Mouse (Mus musculus): Measurements from ENCODE around the gene Smco4. TPM values are rescaled to one million over a fixed set of nuclear protein-coding genes. Genes with fewer than 3 reads are reported as not detected.

Smco4 gene
- polyA plus RNA-seq, 1 experiment from 2014 or later, result 3.7 TPM

- no peaks in the 10 kb centered on the region for H3K27me3 ChIP-seq (ENCODE audit: control insufficient read depth, insufficient read depth, low read length)
- no peak for ATAC-seq (ENCODE audit: low FRiP score)
- peak; percentile 47 for DNase-seq (ENCODE audit: low spot score, missing footprints)
- H3K27ac ChIP-seq (ENCODE audit: low read depth, low read length), result no peak overlapping the region
- H3K9me3 ChIP-seq (ENCODE audit: control insufficient read depth, low read length), result no peaks in the 10 kb centered on the region
- no peak overlapping the region for H3K4me2 ChIP-seq
- no peak overlapping the region for H3K4me3 ChIP-seq (ENCODE audit: low read depth, low read length)
- H3K4me1 ChIP-seq (ENCODE audit: control insufficient read depth, insufficient read depth, low read length), result no peaks in the 10 kb centered on the region
- 83% methylated on average over 10 of the region's 10 CpGs for WGBS
- no peaks in the 10 kb centered on the region; the same call in 1 of the 2 replicates for H3K36me3 ChIP-seq (ENCODE audit: control insufficient read depth, insufficient read depth, low read length)
- H3K9ac ChIP-seq (ENCODE audit: low read length), result no peak overlapping the region
Measured at GRCm38 (mm10) chr9:15503307-15503706, 10.1 kb downstream of the Smco4 start.

- DNase-seq (ENCODE audit: low spot score, missing footprints) (peak; percentile 82), ATAC-seq (ENCODE audit: low FRiP score) (no peak)
- H3K27me3 ChIP-seq (ENCODE audit: control insufficient read depth, insufficient read depth, low read length), result no peaks in the 10 kb centered on the region
- 64% methylated on average over 6 of the region's 6 CpGs for WGBS
- no peak overlapping the region for H3K4me2 ChIP-seq
- H3K4me3 ChIP-seq (ENCODE audit: low read depth, low read length), result no peak overlapping the region
- H3K36me3 ChIP-seq (ENCODE audit: control insufficient read depth, insufficient read depth, low read length), result no peaks in the 10 kb centered on the region; the same call in 1 of the 2 replicates
- H3K4me1 ChIP-seq (ENCODE audit: control insufficient read depth, insufficient read depth, low read length), result no peaks in the 10 kb centered on the region
- no peaks in the 10 kb centered on the region for H3K9me3 ChIP-seq (ENCODE audit: control insufficient read depth, low read length)
- H3K9ac ChIP-seq (ENCODE audit: low read length), result no peak overlapping the region
- no peak overlapping the region for H3K27ac ChIP-seq (ENCODE audit: low read depth, low read length)
Measured at GRCm38 (mm10) chr9:15503827-15504226, 10.6 kb downstream of the Smco4 start.

GRCm38 (mm10) chr9:15505288-15505687 is 12.1 kb downstream of the Smco4 start:
- Histone ChIP-seq H3K9ac (ENCODE audit: low read length) (no peak overlapping the region), H3K9me3 (ENCODE audit: control insufficient read depth, low read length) (no peaks in the 10 kb centered on the region), H3K27ac (ENCODE audit: low read depth, low read length) (no peak overlapping the region), H3K4me2 (no peak overlapping the region), H3K4me3 (ENCODE audit: low read depth, low read length) (no peak overlapping the region), H3K4me1 (ENCODE audit: control insufficient read depth, insufficient read depth, low read length) (no peaks in the 10 kb centered on the region), H3K27me3 (ENCODE audit: control insufficient read depth, insufficient read depth, low read length) (no peaks in the 10 kb centered on the region), H3K36me3 (ENCODE audit: control insufficient read depth, insufficient read depth, low read length) (no peaks in the 10 kb centered on the region; the same call in 1 of the 2 replicates)
- DNase-seq (ENCODE audit: low spot score, missing footprints), result no peak
- no peak for ATAC-seq (ENCODE audit: low FRiP score)
- WGBS, result 67% methylated on average over 1 of the region's 1 CpGs

GRCm38 (mm10) chr9:15506863-15507262 is 13.6 kb downstream of the Smco4 start:
- H3K27ac ChIP-seq (ENCODE audit: low read depth, low read length), result no peak overlapping the region
- H3K4me1 ChIP-seq (ENCODE audit: control insufficient read depth, insufficient read depth, low read length), result no peaks in the 10 kb centered on the region
- ATAC-seq (ENCODE audit: low FRiP score) (peak; percentile 43), DNase-seq (ENCODE audit: low spot score, missing footprints) (peak; percentile 21)
- no peaks in the 10 kb centered on the region; the same call in 1 of the 2 replicates for H3K36me3 ChIP-seq (ENCODE audit: control insufficient read depth, insufficient read depth, low read length)
- 81% methylated on average over 3 of the region's 3 CpGs for WGBS
- H3K4me3 ChIP-seq (ENCODE audit: low read depth, low read length), result no peak overlapping the region
- H3K27me3 ChIP-seq (ENCODE audit: control insufficient read depth, insufficient read depth, low read length), result no peaks in the 10 kb centered on the region
- H3K4me2 ChIP-seq, result no peak overlapping the region
- H3K9ac ChIP-seq (ENCODE audit: low read length), result no peak overlapping the region
- no peaks in the 10 kb centered on the region for H3K9me3 ChIP-seq (ENCODE audit: control insufficient read depth, low read length)

- H3K4me1 ChIP-seq (ENCODE audit: control insufficient read depth, insufficient read depth, low read length), result no peaks in the 10 kb centered on the region
- peak; percentile 23 for DNase-seq (ENCODE audit: low spot score, missing footprints)
- no peaks in the 10 kb centered on the region for H3K27me3 ChIP-seq (ENCODE audit: control insufficient read depth, insufficient read depth, low read length)
- ATAC-seq (ENCODE audit: low FRiP score), result no peak
- 71% methylated on average over 4 of the region's 4 CpGs for WGBS
- H3K9ac ChIP-seq (ENCODE audit: low read length), result no peak overlapping the region
- no peak overlapping the region for H3K27ac ChIP-seq (ENCODE audit: low read depth, low read length)
- H3K4me3 ChIP-seq (ENCODE audit: low read depth, low read length), result no peak overlapping the region
- H3K36me3 ChIP-seq (ENCODE audit: control insufficient read depth, insufficient read depth, low read length), result no peaks in the 10 kb centered on the region; the same call in 1 of the 2 replicates
- no peaks in the 10 kb centered on the region for H3K9me3 ChIP-seq (ENCODE audit: control insufficient read depth, low read length)
- no peak overlapping the region for H3K4me2 ChIP-seq
Measured at GRCm38 (mm10) chr9:15507431-15507875, 14.2 kb downstream of the Smco4 start.

GRCm38 (mm10) chr9:15509363-15509762 is 16.1 kb downstream of the Smco4 start:
- Histone ChIP-seq H3K4me1 (ENCODE audit: control insufficient read depth, insufficient read depth, low read length) (no peaks in the 10 kb centered on the region; the same call in 1 of the 2 replicates), H3K27ac (ENCODE audit: low read depth, low read length) (no peak overlapping the region), H3K4me3 (ENCODE audit: low read depth, low read length) (no peak overlapping the region), H3K27me3 (ENCODE audit: control insufficient read depth, insufficient read depth, low read length) (no peaks in the 10 kb centered on the region), H3K9me3 (ENCODE audit: control insufficient read depth, low read length) (no peaks in the 10 kb centered on the region), H3K9ac (ENCODE audit: low read length) (no peak overlapping the region), H3K36me3 (ENCODE audit: control insufficient read depth, insufficient read depth, low read length) (no peaks in the 10 kb centered on the region; the same call in 1 of the 2 replicates), H3K4me2 (no peak overlapping the region)
- DNase-seq (ENCODE audit: low spot score, missing footprints), result peak; percentile 19
- 87% methylated on average over 3 of the region's 3 CpGs for WGBS
- no peak for ATAC-seq (ENCODE audit: low FRiP score)

- DNase-seq (ENCODE audit: low spot score, missing footprints) (peak; percentile 47), ATAC-seq (ENCODE audit: low FRiP score) (no peak)
- Histone ChIP-seq H3K4me3 (ENCODE audit: low read depth, low read length) (no peak overlapping the region), H3K27ac (ENCODE audit: low read depth, low read length) (no peak overlapping the region), H3K9me3 (ENCODE audit: control insufficient read depth, low read length) (no peaks in the 10 kb centered on the region), H3K36me3 (ENCODE audit: control insufficient read depth, insufficient read depth, low read length) (no peaks in the 10 kb centered on the region), H3K4me1 (ENCODE audit: control insufficient read depth, insufficient read depth, low read length) (no peaks in the 10 kb centered on the region; the same call in 1 of the 2 replicates), H3K4me2 (no peak overlapping the region), H3K27me3 (ENCODE audit: control insufficient read depth, insufficient read depth, low read length) (no peaks in the 10 kb centered on the region), H3K9ac (ENCODE audit: low read length) (no peak overlapping the region)
- 70% methylated on average over 3 of the region's 3 CpGs for WGBS
Measured at GRCm38 (mm10) chr9:15510557-15511310, 17.5 kb downstream of the Smco4 start.

GRCm38 (mm10) chr9:15512918-15513317 is 19.7 kb downstream of the Smco4 start:
- Histone ChIP-seq H3K4me3 (ENCODE audit: low read depth, low read length) (no peak overlapping the region), H3K9ac (ENCODE audit: low read length) (no peak overlapping the region), H3K9me3 (ENCODE audit: control insufficient read depth, low read length) (no peaks in the 10 kb centered on the region), H3K36me3 (ENCODE audit: control insufficient read depth, insufficient read depth, low read length) (no peaks in the 10 kb centered on the region), H3K4me1 (ENCODE audit: control insufficient read depth, insufficient read depth, low read length) (no peaks in the 10 kb centered on the region; the same call in 1 of the 2 replicates), H3K4me2 (no peak overlapping the region), H3K27me3 (ENCODE audit: control insufficient read depth, insufficient read depth, low read length) (no peaks in the 10 kb centered on the region), H3K27ac (ENCODE audit: low read depth, low read length) (no peak overlapping the region)
- WGBS, result 54% methylated on average over 7 of the region's 7 CpGs
- ATAC-seq (ENCODE audit: low FRiP score) (no peak), DNase-seq (ENCODE audit: low spot score, missing footprints) (peak; percentile 75)

- no peaks in the 10 kb centered on the region for H3K36me3 ChIP-seq (ENCODE audit: control insufficient read depth, insufficient read depth, low read length)
- no peak for ATAC-seq (ENCODE audit: low FRiP score)
- peak; percentile 39 for DNase-seq (ENCODE audit: low spot score, missing footprints)
- no peaks in the 10 kb centered on the region for H3K27me3 ChIP-seq (ENCODE audit: control insufficient read depth, insufficient read depth, low read length)
- H3K9me3 ChIP-seq (ENCODE audit: control insufficient read depth, low read length), result no peaks in the 10 kb centered on the region
- 84% methylated on average over 2 of the region's 2 CpGs for WGBS
- H3K4me3 ChIP-seq (ENCODE audit: low read depth, low read length), result no peak overlapping the region
- no peak overlapping the region for H3K4me2 ChIP-seq
- H3K4me1 ChIP-seq (ENCODE audit: control insufficient read depth, insufficient read depth, low read length), result no peaks in the 10 kb centered on the region; the same call in 1 of the 2 replicates
- H3K9ac ChIP-seq (ENCODE audit: low read length), result no peak overlapping the region
- H3K27ac ChIP-seq (ENCODE audit: low read depth, low read length), result no peak overlapping the region
Measured at GRCm38 (mm10) chr9:15516007-15516406, 22.8 kb downstream of the Smco4 start.

Measured in midbrain, embryonic 11.5 days (tissue).